Mouse (Mus musculus) hindbrain, embryonic 15.5 days (tissue): Measurements from ENCODE around the gene Obox1. TPM values are rescaled to one million over a fixed set of nuclear protein-coding genes. Genes with fewer than 3 reads are reported as not detected.
"Not testable (repeated sequence)": the region's sequence is repeated elsewhere in the genome, so short reads cannot be mapped to it uniquely, and the experiment has no call there.

Experiments
- ATAC-seq: fragments of 200-750 bp; cut with Nextera tagmentation; 2 replicates; pipeline ENCODE4 v1.8.0; 2017; ENCODE audit warnings: low read depth, moderate number of reproducible peaks, moderate TSS enrichment; ENCODE audit not compliant: low FRiP score
- H3K27ac ChIP-seq: fragments of 300-500 bp; sonication (generic); replicated peaks from 2 replicates; pipeline ENCODE4 v1.5.1; 2015; ENCODE audit warnings: mild to moderate bottlenecking, inconsistent platforms
- H3K27me3 ChIP-seq: fragments of 300-500 bp; sonication (generic); 2 replicates; pipeline ENCODE4 v1.6.1; 2015; ENCODE audit warnings: control low read depth, inconsistent platforms
- H3K36me3 ChIP-seq: fragments of 300-500 bp; sonication (generic); 2 replicates; pipeline ENCODE4 v1.6.1; 2015; ENCODE audit warnings: control low read depth, inconsistent platforms
- H3K4me1 ChIP-seq: fragments of 300-500 bp; sonication (generic); replicated peaks from 2 replicates; pipeline ENCODE4 v1.6.1; 2015; ENCODE audit warnings: control low read depth, inconsistent platforms
- H3K4me2 ChIP-seq: fragments of 300-500 bp; sonication (generic); 2 replicates; pipeline ENCODE4 v1.6.1; 2015; ENCODE audit warnings: moderate library complexity, mild to moderate bottlenecking, inconsistent platforms
- H3K4me3 ChIP-seq: fragments of 300-500 bp; sonication (generic); 2 replicates; pipeline ENCODE4 v1.5.1; 2015; ENCODE audit warnings: mild to moderate bottlenecking, inconsistent platforms
- H3K9ac ChIP-seq: fragments of 300-500 bp; sonication (generic); 2 replicates; pipeline ENCODE4 v1.6.1; 2015; ENCODE audit warnings: inconsistent platforms
- H3K9me3 ChIP-seq: fragments of 300-500 bp; sonication (generic); 2 replicates; pipeline ENCODE4 v1.6.1; 2016; ENCODE audit warnings: control low read depth, inconsistent platforms
- WGBS: fragments of 180-500 bp; shearing (Covaris S2); methylation state at CpG from one replicate; pipeline ENCODE4 v1.1.7; 2015; 5-methylcytosine and 5-hydroxymethylcytosine counted together
- polyA plus RNA-seq: library from polyadenylated mRNA; unstranded; fragments of >200 nt; fragmentation: Nextera tagmentation; extraction: Ambion mirVana; gene quantifications from 2 replicates; pipeline ENCODE4 v1.2.1, GENCODE M21; 2015

The Obox1 gene
- polyA plus RNA-seq = not detected in 2 replicates

- H3K9ac ChIP-seq, ATAC-seq, H3K27me3 ChIP-seq, H3K4me1 ChIP-seq, H3K27ac ChIP-seq, H3K36me3 ChIP-seq, H3K4me2 ChIP-seq, H3K4me3 ChIP-seq, H3K9me3 ChIP-seq: not testable (repeated sequence)
- WGBS = no CpG with 5 or more reads among the region's 2 CpGs
Observed at GRCm38 (mm10) chr7:15388421-15388998, at the start of gene Obox1, which contains the start of gene Obox2. Gene Obox1, plus strand, starts transcription at chr7:15388948. Gene Obox2, plus strand, starts transcription at chr7:15388721.

GRCm38 (mm10) chr7:15399147-15399874, 10.6 kb downstream of the Obox1 start:
- not testable (repeated sequence) for H3K4me2 ChIP-seq, H3K4me3 ChIP-seq, H3K36me3 ChIP-seq, H3K27me3 ChIP-seq, H3K9ac ChIP-seq, H3K27ac ChIP-seq, H3K4me1 ChIP-seq, ATAC-seq
- H3K9me3 ChIP-seq = peaks cover 19% of the 10 kb centered on the region
- 74% methylated on average over 3 of the region's 3 CpGs for WGBS

- H3K4me3 ChIP-seq = not testable (repeated sequence)
- WGBS = 89% methylated on average over 10 of the region's 10 CpGs
Observed at GRCm38 (mm10) chr7:15406816-15407215, 18.1 kb downstream of the Obox1 start.

GRCm38 (mm10) chr7:15418046-15418445, 29.3 kb downstream of the Obox1 start:
- not testable (repeated sequence) for H3K27ac ChIP-seq, H3K27me3 ChIP-seq, H3K4me3 ChIP-seq, H3K9me3 ChIP-seq, H3K9ac ChIP-seq, H3K36me3 ChIP-seq, ATAC-seq, H3K4me2 ChIP-seq, H3K4me1 ChIP-seq
- 83% methylated on average over 9 of the region's 9 CpGs for WGBS

More at GRCm38 (mm10) chr7:15406816-15407215, 18.1 kb downstream of the Obox1 start:
- H3K36me3 ChIP-seq, H3K4me2 ChIP-seq, H3K27ac ChIP-seq, H3K4me1 ChIP-seq, ATAC-seq, H3K27me3 ChIP-seq, H3K9ac ChIP-seq: not testable (repeated sequence)
- H3K9me3 ChIP-seq = peaks cover 12% of the 10 kb centered on the region

- H3K36me3 ChIP-seq, ATAC-seq, H3K27me3 ChIP-seq, H3K27ac ChIP-seq, H3K4me2 ChIP-seq, H3K9ac ChIP-seq, H3K4me1 ChIP-seq, H3K4me3 ChIP-seq, H3K9me3 ChIP-seq: not testable (repeated sequence)
- WGBS = 89% methylated on average over 4 of the region's 4 CpGs
Observed at GRCm38 (mm10) chr7:15425537-15425936, 36.8 kb downstream of the Obox1 start.

- WGBS = 77% methylated on average over 5 of the region's 5 CpGs
- H3K27ac ChIP-seq, ATAC-seq, H3K27me3 ChIP-seq, H3K9ac ChIP-seq, H3K9me3 ChIP-seq, H3K4me2 ChIP-seq, H3K4me3 ChIP-seq, H3K4me1 ChIP-seq, H3K36me3 ChIP-seq: not testable (repeated sequence)
Observed at GRCm38 (mm10) chr7:15509411-15509810, 120.7 kb downstream of the Obox1 start.

Other genes starting within 250 kb of the Obox1 start
- gene Obox2, start 227 bp upstream of the Obox1 start, polyA plus RNA-seq = not detected in 2 replicates